Mouse (Mus musculus) liver, embryonic 12.5 days (tissue): Measurements from ENCODE around the gene Sod1. TPM values are rescaled to one million over a fixed set of nuclear protein-coding genes. Genes with fewer than 3 reads are reported as not detected.

Experiments used
- ATAC-seq: fragments of 200-750 bp; cut with Nextera tagmentation; 2 replicates; pipeline ENCODE4 v1.8.0; 2017; ENCODE audit warnings: moderate number of reproducible peaks, mild to moderate bottlenecking, moderate library complexity
- H3K27ac ChIP-seq: fragments of 300-500 bp; sonication (generic); 2 replicates; pipeline ENCODE4 v1.5.1; 2016; ENCODE audit warnings: mild to moderate bottlenecking
- H3K27me3 ChIP-seq: fragments of 300-500 bp; sonication (generic); replicated peaks from 2 replicates; pipeline ENCODE4 v1.6.1; 2016; ENCODE audit warnings: mild to moderate bottlenecking, moderate library complexity
- H3K36me3 ChIP-seq: fragments of 300-500 bp; sonication (generic); 2 replicates; pipeline ENCODE4 v1.6.1; 2016; ENCODE audit warnings: mild to moderate bottlenecking, moderate library complexity
- H3K4me1 ChIP-seq: fragments of 300-500 bp; sonication (generic); 2 replicates; pipeline ENCODE4 v1.6.1; 2016
- H3K4me2 ChIP-seq: fragments of 300-500 bp; sonication (generic); 2 replicates; pipeline ENCODE4 v1.6.1; 2016; ENCODE audit warnings: mild to moderate bottlenecking, moderate library complexity
- H3K4me3 ChIP-seq: fragments of 300-500 bp; sonication (generic); 2 replicates; pipeline ENCODE4 v1.5.1; 2016; ENCODE audit warnings: mild to moderate bottlenecking, moderate library complexity
- H3K9ac ChIP-seq: fragments of 300-500 bp; sonication (generic); 2 replicates; pipeline ENCODE4 v1.6.1; 2016; ENCODE audit warnings: mild to moderate bottlenecking, moderate library complexity
- H3K9me3 ChIP-seq: fragments of 300-500 bp; sonication (generic); replicated peaks from 2 replicates; pipeline ENCODE4 v1.6.1; 2016; ENCODE audit warnings: mild to moderate bottlenecking, moderate library complexity
- WGBS: fragments of 180-500 bp; shearing (Covaris S2); methylation state at CpG from one replicate; pipeline ENCODE4 v1.1.7; 2016; ENCODE audit not compliant: insufficient replicate concordance; 5-methylcytosine and 5-hydroxymethylcytosine counted together
- polyA plus RNA-seq: library from polyadenylated mRNA; unstranded; fragments of >200 nt; fragmentation: Nextera tagmentation; extraction: Ambion mirVana; gene quantifications from 2 replicates; pipeline ENCODE4 v1.2.1, GENCODE M21; 2016

Sod1 gene
- 1,290 and 1,294 TPM in 2 replicates for polyA plus RNA-seq

DNA sequence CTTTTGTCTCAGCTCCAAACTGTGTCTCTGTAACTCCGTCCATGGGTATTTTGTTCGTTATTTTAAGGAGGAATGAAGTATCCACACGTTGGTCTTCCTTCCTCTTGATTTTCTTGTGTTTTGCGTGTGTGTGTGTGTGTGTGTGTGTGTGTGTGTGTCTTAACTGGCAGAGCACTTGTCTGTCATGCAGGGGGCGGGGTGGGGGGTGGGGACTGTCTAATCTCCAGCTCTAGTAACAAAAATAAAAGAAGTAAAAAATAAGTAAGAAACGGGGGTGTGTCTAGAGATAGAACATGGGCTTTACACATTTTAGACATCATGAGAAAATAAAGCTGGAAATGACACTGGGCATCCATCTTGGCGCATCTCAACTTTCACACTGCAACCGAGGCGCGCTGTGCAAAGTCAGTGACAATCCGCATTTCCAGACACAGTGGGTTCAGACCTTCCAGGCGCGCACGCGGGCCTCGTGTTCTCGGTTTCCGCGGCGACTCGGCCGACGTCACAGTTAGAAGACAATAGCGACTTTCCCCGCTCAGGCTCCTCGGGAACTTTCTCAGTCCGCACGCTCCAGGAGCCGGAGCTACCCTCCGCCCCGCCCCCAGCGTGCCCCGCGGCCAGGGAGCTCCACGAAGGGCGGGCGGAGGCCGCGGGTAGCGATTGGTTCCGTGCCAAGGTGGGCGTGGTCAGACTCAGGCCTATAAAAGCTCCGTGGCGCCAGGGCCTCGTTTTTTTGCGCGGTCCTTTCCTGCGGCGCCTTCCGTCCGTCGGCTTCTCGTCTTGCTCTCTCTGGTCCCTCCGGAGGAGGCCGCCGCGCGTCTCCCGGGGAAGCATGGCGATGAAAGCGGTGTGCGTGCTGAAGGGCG, at the start of gene Sod1:
Gene Sod1 (plus strand): TSS at position 729 of the 866 bp plus-strand sequence.
- Histone ChIP-seq H3K36me3 (peaks cover 31% of the 10 kb centered on the region), H3K4me1 (peaks cover 67% of the 10 kb centered on the region), H3K9ac (peak within 1 kb of the TSS; percentile 96), H3K27me3 (no peaks in the 10 kb centered on the region), H3K9me3 (no peaks in the 10 kb centered on the region), H3K27ac (peak within 1 kb of the TSS; percentile 96), H3K4me2 (peak within 1 kb of the TSS; percentile 87), H3K4me3 (peak within 1 kb of the TSS; percentile 91)
- peak; percentile 93 for ATAC-seq
- 2% methylated on average over 63 of the region's 63 CpGs for WGBS

DNA sequence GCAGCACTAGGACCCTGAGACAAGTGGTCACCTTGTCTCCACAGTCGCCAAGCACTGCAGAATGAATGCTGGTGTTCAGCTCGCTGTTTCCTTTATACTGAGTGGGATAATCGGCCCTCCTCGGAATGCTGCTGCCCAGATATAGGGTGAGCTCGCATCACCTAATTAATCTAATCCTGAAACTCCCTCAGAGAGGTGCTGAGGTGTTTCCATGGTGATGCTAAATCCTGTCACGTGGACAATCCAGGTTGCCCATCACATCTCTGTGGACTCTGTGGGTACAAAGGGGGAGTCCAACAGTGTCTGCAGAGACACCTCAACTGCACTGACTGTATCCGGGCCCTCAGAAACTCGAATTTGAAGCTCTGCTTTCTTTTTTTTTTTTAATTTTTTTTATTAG, 49.1 kb upstream of the Sod1 start:
- Histone ChIP-seq H3K4me2 (no peak overlapping the region), H3K36me3 (no peaks in the 10 kb centered on the region), H3K9me3 (no peaks in the 10 kb centered on the region), H3K4me1 (no peaks in the 10 kb centered on the region), H3K4me3 (no peak overlapping the region), H3K9ac (no peak overlapping the region), H3K27ac (no peak overlapping the region), H3K27me3 (no peaks in the 10 kb centered on the region)
- 61% methylated on average over 8 of the region's 8 CpGs for WGBS
- no peak for ATAC-seq

DNA sequence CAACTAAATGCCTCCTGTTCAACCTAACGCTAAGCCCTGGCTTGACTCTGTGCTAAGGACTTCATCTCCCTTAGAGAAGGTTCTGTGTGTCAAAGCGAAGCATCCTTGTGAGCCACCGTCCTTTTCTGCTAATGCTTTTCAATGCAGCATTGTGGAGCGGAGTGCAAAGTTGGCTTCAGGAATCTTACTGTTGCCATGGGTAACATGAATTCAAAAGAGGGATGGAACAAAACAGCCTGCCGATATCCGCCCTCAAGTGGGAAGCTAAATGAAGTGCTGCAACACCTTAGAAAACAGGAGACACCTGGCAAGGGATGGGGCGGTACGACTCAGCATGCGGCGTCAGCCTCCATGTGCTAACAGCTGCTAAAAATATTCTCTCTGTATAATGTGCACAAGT, 44.1 kb upstream of the Sod1 start:
- WGBS: 65% methylated on average over 10 of the region's 10 CpGs
- Histone ChIP-seq H3K36me3 (no peaks in the 10 kb centered on the region), H3K27ac (no peak overlapping the region), H3K4me3 (no peak overlapping the region), H3K9ac (no peak overlapping the region), H3K27me3 (0 out of 2 replicates have a peak, but pooled peaks cover 3% of the 10 kb centered on the region), H3K4me1 (peaks cover 23% of the 10 kb centered on the region; the same call in 1 of the 2 replicates), H3K4me2 (no peak overlapping the region), H3K9me3 (no peaks in the 10 kb centered on the region)
- ATAC-seq: no peak

DNA sequence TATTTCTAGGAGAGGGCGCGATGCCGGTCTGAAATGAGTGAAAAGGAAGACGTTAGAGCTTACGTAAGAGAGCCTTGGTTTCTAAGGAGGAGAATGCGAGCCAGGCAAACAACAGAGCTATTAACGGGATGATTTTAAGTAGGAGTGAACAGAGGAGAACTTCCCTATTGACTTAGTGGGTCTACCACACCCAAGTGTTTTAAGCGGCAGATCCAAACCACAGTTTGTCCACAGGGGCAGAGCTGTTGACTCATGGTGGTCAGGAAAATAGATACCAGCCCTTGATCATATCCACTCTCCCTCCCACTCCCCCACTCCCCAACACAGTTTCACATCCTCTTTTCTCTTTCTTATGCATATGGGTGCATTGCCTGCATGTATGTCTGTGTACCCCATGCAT, 43.1 kb upstream of the Sod1 start:
- peak; percentile 21; the same call in 1 of the 2 replicates for ATAC-seq
- Histone ChIP-seq H3K4me2 (no peak overlapping the region), H3K9me3 (no peaks in the 10 kb centered on the region), H3K4me1 (peaks cover 23% of the 10 kb centered on the region; the same call in 1 of the 2 replicates), H3K36me3 (no peaks in the 10 kb centered on the region), H3K27me3 (0 out of 2 replicates have a peak, but pooled peaks cover 3% of the 10 kb centered on the region), H3K4me3 (no peak overlapping the region), H3K27ac (no peak overlapping the region), H3K9ac (no peak overlapping the region)
- 14% methylated on average over 8 of the region's 8 CpGs for WGBS

DNA sequence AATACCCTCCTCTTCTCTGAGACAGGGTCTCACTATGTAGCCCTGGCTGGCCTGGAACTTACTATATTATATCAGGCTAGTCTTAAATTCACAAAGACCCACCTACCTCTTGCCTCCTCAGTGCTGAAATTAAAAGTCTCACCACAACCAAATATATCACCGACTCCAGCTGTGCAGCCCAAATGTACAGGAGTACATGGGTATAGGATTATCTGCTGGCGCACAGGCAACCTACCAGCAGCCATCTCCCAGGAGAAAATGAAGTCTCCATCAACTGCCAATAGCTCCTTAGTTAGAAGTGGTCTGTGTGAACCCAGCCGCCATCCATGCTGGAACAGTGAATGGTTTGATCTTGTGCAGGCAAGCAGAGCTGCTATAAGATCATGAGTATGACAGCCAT, 42.1 kb upstream of the Sod1 start:
- Histone ChIP-seq H3K9ac (no peak overlapping the region), H3K27ac (no peak overlapping the region), H3K4me2 (no peak overlapping the region), H3K27me3 (0 out of 2 replicates have a peak, but pooled peaks cover 3% of the 10 kb centered on the region), H3K36me3 (no peaks in the 10 kb centered on the region), H3K9me3 (no peaks in the 10 kb centered on the region), H3K4me1 (peaks cover 23% of the 10 kb centered on the region; the same call in 1 of the 2 replicates), H3K4me3 (no peak overlapping the region)
- ATAC-seq: 0 out of 2 replicates have a peak, but pooled peaks have one; percentile 14
- 59% methylated on average over 3 of the region's 3 CpGs for WGBS

DNA sequence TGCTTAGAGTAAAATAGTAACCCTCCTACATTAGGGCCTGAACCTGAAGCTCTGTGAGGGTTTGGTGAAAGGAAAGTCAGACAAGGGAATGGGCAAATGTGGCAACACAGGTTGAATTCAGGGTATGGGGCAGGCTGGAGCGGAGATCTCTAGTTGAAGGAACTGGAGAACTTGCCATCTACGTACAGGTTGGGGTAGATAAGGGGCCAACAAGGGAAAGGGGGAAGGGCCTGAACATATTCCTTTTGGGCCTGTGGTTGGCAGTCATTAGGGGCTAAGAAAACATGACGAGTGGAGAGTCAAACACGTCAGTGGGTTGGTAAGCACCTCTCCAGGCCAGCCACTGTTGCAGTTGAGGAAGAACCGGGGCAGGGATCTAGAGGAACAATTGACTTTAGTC, 40.7 kb upstream of the Sod1 start:
- 29% methylated on average over 5 of the region's 5 CpGs for WGBS
- ATAC-seq: no peak
- no peak overlapping the region for H3K27ac ChIP-seq
- H3K36me3 ChIP-seq: no peaks in the 10 kb centered on the region
- H3K9me3 ChIP-seq: no peaks in the 10 kb centered on the region
- no peak overlapping the region for H3K4me3 ChIP-seq
- H3K4me1 ChIP-seq: peaks cover 30% of the 10 kb centered on the region; the same call in 1 of the 2 replicates
- H3K4me2 ChIP-seq: no peak overlapping the region
- H3K9ac ChIP-seq: no peak overlapping the region
- 0 out of 2 replicates have a peak, but pooled peaks cover 3% of the 10 kb centered on the region for H3K27me3 ChIP-seq

DNA sequence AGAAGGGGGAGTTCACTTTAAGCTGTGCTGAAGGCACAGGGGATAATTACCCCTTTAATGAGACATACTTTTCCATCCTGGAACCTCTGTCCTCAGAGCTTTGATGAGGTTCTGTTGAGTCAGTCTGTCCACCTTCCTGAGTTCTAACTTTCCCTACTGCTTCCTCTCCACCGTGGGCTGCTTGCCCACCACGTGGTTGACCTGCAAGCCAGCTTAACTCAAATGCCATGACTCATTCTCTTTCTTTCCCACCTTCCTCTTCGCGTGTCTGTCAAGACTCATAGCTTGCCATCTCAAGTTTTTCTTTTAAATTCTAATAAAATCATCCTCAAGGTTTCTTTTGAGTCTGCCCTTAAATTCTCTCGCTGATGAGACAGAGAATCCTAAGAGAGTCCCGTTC, 39.6 kb upstream of the Sod1 start:
- Histone ChIP-seq H3K27me3 (0 out of 2 replicates have a peak, but pooled peaks cover 3% of the 10 kb centered on the region), H3K4me1 (peaks cover 30% of the 10 kb centered on the region; the same call in 1 of the 2 replicates), H3K9me3 (no peaks in the 10 kb centered on the region), H3K4me3 (no peak overlapping the region), H3K4me2 (no peak overlapping the region), H3K27ac (no peak overlapping the region), H3K9ac (no peak overlapping the region), H3K36me3 (no peaks in the 10 kb centered on the region)
- 50% methylated on average over 6 of the region's 6 CpGs for WGBS
- no peak for ATAC-seq

DNA sequence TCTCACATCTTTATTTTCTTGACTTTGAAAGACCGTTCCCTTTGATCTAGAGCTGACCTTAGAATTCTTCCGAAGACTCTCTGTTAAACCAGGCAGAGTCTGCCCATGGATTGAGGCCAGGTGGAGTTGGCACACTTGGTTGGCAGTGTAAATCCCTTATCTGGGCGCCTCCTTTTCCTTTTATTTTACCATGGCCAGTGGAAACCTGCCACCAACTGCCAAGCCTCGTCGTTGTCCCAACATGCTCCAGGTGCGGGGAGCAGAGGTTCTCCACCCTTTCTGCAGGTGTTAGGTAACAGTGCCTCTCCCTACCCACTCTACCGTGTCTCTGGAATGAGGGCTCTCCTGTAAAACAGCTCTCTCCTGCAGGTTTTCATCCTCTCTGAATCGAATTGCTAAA, 38.9 kb upstream of the Sod1 start:
- Histone ChIP-seq H3K4me3 (no peak overlapping the region), H3K27ac (no peak overlapping the region), H3K4me2 (no peak overlapping the region), H3K27me3 (0 out of 2 replicates have a peak, but pooled peaks cover 5% of the 10 kb centered on the region), H3K36me3 (no peaks in the 10 kb centered on the region), H3K9me3 (no peaks in the 10 kb centered on the region), H3K4me1 (peaks cover 30% of the 10 kb centered on the region; the same call in 1 of the 2 replicates), H3K9ac (no peak overlapping the region)
- ATAC-seq: no peak
- 76% methylated on average over 8 of the region's 8 CpGs for WGBS

DNA sequence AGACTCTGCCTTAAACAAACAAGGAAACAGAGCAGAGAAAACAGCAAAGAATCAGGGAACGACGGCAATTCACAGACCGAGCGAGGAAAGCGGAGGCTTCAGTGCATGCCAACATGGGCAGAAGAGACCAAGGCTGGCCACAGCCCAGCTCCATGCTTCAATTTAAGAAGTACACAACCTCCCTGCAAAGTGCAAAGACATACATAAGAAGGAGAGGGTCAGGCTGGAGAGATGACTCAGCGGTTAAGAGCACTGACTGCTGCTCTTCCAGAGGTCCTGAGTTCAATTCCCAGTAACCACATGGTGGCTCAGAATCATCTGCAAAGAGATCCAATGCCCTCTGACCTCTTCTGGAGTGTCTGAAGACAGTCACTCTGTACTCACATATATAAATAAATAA, 36.4 kb upstream of the Sod1 start:
- no peak overlapping the region for H3K27ac ChIP-seq
- H3K36me3 ChIP-seq: no peaks in the 10 kb centered on the region
- 0 out of 2 replicates have a peak, but pooled peaks cover 6% of the 10 kb centered on the region for H3K27me3 ChIP-seq
- no peaks in the 10 kb centered on the region for H3K9me3 ChIP-seq
- 92% methylated on average over 6 of the region's 6 CpGs for WGBS
- H3K9ac ChIP-seq: no peak overlapping the region
- no peak overlapping the region for H3K4me3 ChIP-seq
- peaks cover 31% of the 10 kb centered on the region for H3K4me1 ChIP-seq
- ATAC-seq: no peak
- no peak overlapping the region for H3K4me2 ChIP-seq

DNA sequence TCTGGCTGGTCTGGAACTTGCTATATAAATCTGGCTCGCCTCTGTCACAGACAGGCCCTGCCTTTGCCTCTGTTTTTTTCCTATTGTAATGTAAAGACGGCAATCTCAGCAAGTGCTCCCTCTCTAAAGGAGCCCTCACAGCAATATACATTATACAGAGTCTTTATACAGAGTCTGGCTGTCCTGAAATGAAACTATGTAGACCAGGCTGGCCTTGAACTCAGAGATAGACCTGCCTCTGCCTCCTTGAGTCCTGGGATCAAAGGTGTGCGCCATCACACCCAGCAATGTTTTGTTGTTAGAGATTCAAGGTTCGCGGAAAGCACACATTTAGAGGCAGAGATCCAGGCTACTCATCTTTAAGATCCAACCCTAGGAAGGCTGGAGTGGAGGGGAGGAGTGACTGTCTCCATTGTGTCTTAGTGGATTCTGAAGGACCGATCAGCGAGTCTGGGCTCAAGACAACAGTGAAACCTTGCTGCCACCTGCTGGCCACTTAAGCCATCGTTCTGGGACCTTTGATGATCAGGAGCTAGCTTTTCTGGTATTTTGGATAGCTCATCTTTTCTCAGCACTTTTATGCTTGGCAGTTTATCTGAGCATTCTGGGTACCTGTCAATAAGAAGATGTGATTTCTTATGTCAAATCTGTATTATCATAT, 34.5 kb upstream of the Sod1 start:
- peaks cover 18% of the 10 kb centered on the region for H3K4me1 ChIP-seq
- 37% methylated on average over 8 of the region's 8 CpGs for WGBS

DNA sequence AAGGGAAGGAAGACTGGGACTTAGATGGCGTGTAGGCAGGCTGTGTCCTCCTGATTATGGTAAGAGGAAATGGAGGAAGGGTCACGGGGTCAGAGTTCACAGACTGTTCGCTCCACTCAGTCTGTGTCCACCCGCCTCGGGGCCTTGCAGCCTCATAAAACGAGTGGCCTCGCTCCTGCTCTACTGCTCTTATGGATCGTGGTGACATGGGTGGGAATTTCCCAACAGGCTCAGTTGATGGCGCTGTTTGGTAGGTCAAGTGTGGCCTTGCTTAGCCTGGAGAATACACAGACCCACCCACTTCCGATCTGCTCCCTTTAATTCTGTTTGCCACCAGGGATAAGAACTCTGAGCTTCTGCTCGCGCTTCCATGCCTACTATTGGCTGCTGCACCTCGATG, 33.1 kb upstream of the Sod1 start:
- H3K4me3 ChIP-seq: no peak overlapping the region; the same call in 1 of the 2 replicates
- 0 out of 2 replicates have a peak, but pooled peaks cover 3% of the 10 kb centered on the region for H3K27me3 ChIP-seq
- peak overlapping the region; percentile 31; the same call in 1 of the 2 replicates for H3K9ac ChIP-seq
- H3K4me2 ChIP-seq: peak overlapping the region; percentile 50
- no peaks in the 10 kb centered on the region for H3K9me3 ChIP-seq
- peaks cover 28% of the 10 kb centered on the region for H3K4me1 ChIP-seq
- 9% methylated on average over 13 of the region's 13 CpGs for WGBS
- ATAC-seq: peak; percentile 64
- H3K27ac ChIP-seq: no peak overlapping the region
- no peaks in the 10 kb centered on the region for H3K36me3 ChIP-seq

More for the DNA sequence above, 34.5 kb upstream of the Sod1 start:
- Histone ChIP-seq H3K4me2 (no peak overlapping the region), H3K36me3 (no peaks in the 10 kb centered on the region), H3K9me3 (no peaks in the 10 kb centered on the region), H3K27me3 (0 out of 2 replicates have a peak, but pooled peaks cover 3% of the 10 kb centered on the region), H3K9ac (no peak overlapping the region), H3K4me3 (no peak overlapping the region), H3K27ac (no peak overlapping the region)
- ATAC-seq: no peak

DNA sequence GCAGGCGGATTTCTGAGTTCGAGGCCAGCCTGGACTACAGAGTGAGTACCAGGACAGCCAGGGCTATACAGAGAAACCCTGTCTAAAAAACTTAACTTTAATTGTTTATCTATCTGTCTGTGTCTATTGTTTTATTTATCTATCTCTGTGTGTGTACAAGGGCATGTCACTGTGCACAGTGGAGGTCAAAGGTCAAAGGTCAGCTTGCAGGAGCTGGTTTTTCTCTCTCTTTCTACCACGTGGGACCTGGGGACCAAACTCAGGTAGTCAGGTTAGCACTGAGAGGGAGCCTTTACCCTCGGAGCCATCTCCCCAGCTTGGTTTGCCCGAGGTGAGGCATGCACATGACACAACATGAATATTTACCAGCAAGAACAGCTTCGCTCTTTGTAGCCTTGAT, 29.3 kb upstream of the Sod1 start:
- Histone ChIP-seq H3K27ac (no peak overlapping the region), H3K27me3 (0 out of 2 replicates have a peak, but pooled peaks cover 3% of the 10 kb centered on the region), H3K36me3 (no peaks in the 10 kb centered on the region), H3K4me1 (peaks cover 28% of the 10 kb centered on the region), H3K9ac (no peak overlapping the region), H3K4me3 (no peak overlapping the region), H3K9me3 (no peaks in the 10 kb centered on the region), H3K4me2 (no peak overlapping the region)
- no peak for ATAC-seq
- WGBS: 63% methylated on average over 6 of the region's 6 CpGs
